Mouse (Mus musculus): Measurements from ENCODE around the gene Gm4894. TPM values are rescaled to one million over a fixed set of nuclear protein-coding genes. Genes with fewer than 3 reads are reported as not detected.

Gene Gm4894
- polyA plus RNA-seq, 1 experiment from 2014 or later: not detected

DNA sequence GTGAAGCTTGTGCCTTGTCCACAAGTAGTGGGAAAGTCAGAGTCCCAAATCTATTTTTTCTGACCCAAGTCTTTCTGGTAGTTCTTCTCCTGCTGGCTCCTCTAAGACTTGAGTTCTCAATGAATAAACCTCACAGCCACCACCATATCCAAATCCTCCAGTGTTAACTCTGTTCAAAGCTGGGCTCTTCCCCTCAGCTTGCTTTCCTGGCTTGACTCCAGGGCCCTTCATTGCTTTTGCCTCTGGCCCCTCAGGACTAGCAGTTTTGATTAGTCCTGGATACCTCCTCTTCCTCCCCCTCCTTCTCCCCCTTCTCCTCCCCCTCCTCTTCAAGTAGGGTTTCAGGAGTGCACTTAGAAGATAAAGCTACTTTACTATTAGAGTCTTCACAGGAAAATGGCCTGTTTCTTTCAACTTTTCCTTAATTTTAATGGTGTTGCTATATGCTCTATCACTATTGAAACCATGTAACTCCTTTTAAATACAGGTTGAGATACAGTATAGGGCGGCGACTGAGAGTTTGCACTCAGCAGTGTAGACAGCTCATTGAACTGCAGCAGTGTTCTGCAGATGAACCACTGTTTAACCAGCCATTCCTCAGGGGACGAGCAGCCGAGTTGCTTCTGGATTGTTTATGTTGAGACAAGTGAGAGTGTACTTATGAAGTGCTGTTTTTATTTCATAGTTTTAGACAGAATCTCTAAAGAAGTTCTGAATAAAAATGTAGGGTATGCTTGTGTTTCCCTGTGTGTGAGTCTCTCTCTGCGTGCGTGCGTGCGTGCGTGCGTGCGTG is 26.4 kb downstream of the Gm4894 start:
- peak; percentile 77 for ATAC-seq (ENCODE audit: borderline replicate concordance, extremely low read depth, low FRiP score, low TSS enrichment)
- peaks cover 17% of the 10 kb centered on the region; the same call in 1 of the 2 replicates for H3K4me1 ChIP-seq

DNA sequence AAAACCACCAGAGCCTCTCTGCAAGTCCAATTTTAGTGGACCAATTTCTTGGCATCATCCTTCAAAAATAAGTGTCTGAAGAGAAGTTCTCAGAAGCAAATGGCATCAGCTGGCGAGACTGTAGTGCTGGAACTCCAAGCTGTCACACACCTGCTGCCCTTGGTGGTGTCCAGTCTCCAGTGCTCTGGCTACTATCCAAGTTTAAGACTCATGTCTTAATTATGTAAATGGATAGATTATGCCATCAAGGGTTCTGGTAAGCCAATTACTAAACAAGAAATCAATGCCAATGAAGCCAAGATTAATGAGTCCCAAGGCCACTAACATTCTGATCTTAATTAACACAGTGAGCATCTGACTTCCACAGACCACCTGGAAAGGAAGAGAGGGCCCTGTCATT is 44.8 kb downstream of the Gm4894 start:
- ATAC-seq (ENCODE audit: borderline replicate concordance, extremely low read depth, low FRiP score, low TSS enrichment): no peak
- WGBS: 56% methylated on average over 1 of the region's 1 CpGs

More for the DNA sequence above, 26.4 kb downstream of the Gm4894 start:
- no peak overlapping the region for H3K9ac ChIP-seq
- H3K36me3 ChIP-seq: no peaks in the 10 kb centered on the region
- no peaks in the 10 kb centered on the region for H3K27me3 ChIP-seq
- no peak overlapping the region for H3K4me2 ChIP-seq
- H3K9me3 ChIP-seq: no peaks in the 10 kb centered on the region
- H3K27ac ChIP-seq: peak overlapping the region; percentile 11; the same call in 1 of the 2 replicates
- WGBS: 35% methylated on average over 11 of the region's 11 CpGs
- H3K4me3 ChIP-seq: no peak overlapping the region

DNA sequence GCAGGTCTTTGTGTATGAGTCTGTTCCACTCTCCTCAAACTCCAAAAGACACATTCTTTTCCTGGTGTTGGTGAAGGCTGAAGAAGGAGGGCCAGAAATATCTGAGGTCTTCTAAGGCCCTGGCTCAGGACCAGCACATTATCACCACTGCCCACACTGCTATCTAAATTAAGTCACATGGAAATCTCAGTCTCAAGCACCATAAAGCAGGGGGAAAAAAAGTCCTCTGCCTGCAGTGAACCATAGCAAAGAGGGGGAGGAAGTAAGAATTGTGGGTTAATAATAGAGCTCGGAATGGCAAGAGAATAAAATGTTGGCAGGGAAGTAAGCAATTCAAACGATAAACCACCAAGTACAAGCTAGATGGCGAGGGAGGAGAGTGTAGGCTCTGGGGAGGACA is 57.2 kb downstream of the Gm4894 start:
- no peak overlapping the region for H3K4me2 ChIP-seq

More for the DNA sequence above, 44.8 kb downstream of the Gm4894 start:
- Histone ChIP-seq H3K36me3 (no peaks in the 10 kb centered on the region), H3K4me3 (no peak overlapping the region), H3K27me3 (no peaks in the 10 kb centered on the region), H3K9me3 (no peaks in the 10 kb centered on the region), H3K4me2 (no peak overlapping the region), H3K4me1 (no peaks in the 10 kb centered on the region), H3K27ac (no peak overlapping the region), H3K9ac (no peak overlapping the region)

DNA sequence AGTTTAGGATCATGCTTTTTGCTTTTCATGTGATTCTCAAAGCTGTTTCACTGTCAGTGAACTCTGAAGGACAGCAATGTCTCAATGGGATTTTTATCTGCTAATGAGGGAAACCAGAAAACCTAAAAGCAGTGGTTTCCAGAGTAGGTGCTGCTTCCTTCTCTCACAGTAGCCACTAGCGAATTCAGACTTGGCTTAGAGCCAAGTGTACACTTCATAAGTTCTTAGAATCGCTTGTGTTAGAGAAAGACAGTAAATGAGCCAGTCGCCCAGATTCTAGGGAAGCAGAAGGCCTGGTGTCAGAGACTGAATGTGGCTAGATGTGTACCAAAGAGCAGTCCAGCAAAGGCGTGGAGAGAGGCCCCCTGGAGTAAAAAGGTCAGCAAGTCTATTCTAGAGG is 60.5 kb downstream of the Gm4894 start:
- no peaks in the 10 kb centered on the region for H3K27me3 ChIP-seq
- no peaks in the 10 kb centered on the region for H3K9me3 ChIP-seq
- H3K27ac ChIP-seq: no peak overlapping the region
- 13% methylated on average over 4 of the region's 4 CpGs for WGBS
- no peak for ATAC-seq (ENCODE audit: borderline replicate concordance, extremely low read depth, low FRiP score, low TSS enrichment)
- no peaks in the 10 kb centered on the region for H3K36me3 ChIP-seq
- no peak overlapping the region for H3K4me3 ChIP-seq
- H3K4me1 ChIP-seq: peaks cover 3% of the 10 kb centered on the region; the same call in 1 of the 2 replicates
- H3K4me2 ChIP-seq: no peak overlapping the region
- no peak overlapping the region for H3K9ac ChIP-seq

More for the DNA sequence above, 57.2 kb downstream of the Gm4894 start:
- Histone ChIP-seq H3K4me3 (no peak overlapping the region), H3K27me3 (no peaks in the 10 kb centered on the region), H3K9me3 (no peaks in the 10 kb centered on the region), H3K4me1 (peaks cover 3% of the 10 kb centered on the region; the same call in 1 of the 2 replicates), H3K27ac (no peak overlapping the region), H3K9ac (no peak overlapping the region), H3K36me3 (no peaks in the 10 kb centered on the region)
- ATAC-seq (ENCODE audit: borderline replicate concordance, extremely low read depth, low FRiP score, low TSS enrichment): no peak
- 38% methylated on average over 3 of the region's 3 CpGs for WGBS

DNA sequence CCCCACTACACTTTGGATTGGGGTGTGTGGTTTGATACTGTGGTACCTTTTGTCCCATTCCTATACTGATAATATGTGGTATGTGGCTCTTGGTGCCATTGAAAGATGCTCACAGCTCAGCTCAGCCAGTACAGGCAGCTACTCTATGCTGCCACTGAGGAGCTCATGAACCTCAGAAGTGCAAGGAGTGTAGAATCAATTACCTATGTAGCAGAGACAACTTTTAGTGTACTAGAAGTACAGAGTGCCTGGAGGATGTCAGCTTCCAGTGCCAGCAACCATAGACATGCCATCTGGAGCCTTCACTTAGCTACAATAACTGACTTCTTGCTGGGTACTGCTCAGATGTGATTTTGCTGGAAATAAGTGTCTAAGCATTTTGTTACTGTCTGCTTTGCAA is 68.3 kb downstream of the Gm4894 start:
- no peak overlapping the region for H3K27ac ChIP-seq
- no peak overlapping the region for H3K4me3 ChIP-seq
- no peak overlapping the region for H3K4me2 ChIP-seq
- H3K9ac ChIP-seq: no peak overlapping the region
- no peaks in the 10 kb centered on the region for H3K36me3 ChIP-seq
- ATAC-seq (ENCODE audit: borderline replicate concordance, extremely low read depth, low FRiP score, low TSS enrichment): no peak
- no peaks in the 10 kb centered on the region for H3K27me3 ChIP-seq
- H3K9me3 ChIP-seq: no peaks in the 10 kb centered on the region
- no peaks in the 10 kb centered on the region for H3K4me1 ChIP-seq

Other genes with a start within 250 kb of the Gm4894 start
- gene Zw10, start 194.9 kb upstream of the Gm4894 start, polyA plus RNA-seq (2015; fragmentation: Nextera tagmentation; extraction: Ambion mirVana): 42.3 and 43.4 TPM in 2 replicates
- gene Tmprss5, start 169.3 kb upstream of the Gm4894 start, polyA plus RNA-seq (2015; fragmentation: Nextera tagmentation; extraction: Ambion mirVana): 0.67 and 0.81 TPM in 2 replicates
- 0.30 and 0.32 TPM in 2 replicates for gene Drd2, start 90.1 kb downstream of the Gm4894 start, polyA plus RNA-seq (2015; fragmentation: Nextera tagmentation; extraction: Ambion mirVana)
- gene Ankk1, start 176.5 kb downstream of the Gm4894 start, polyA plus RNA-seq (2015; fragmentation: Nextera tagmentation; extraction: Ambion mirVana): not detected in 2 replicates
- gene Ttc12, start 235.7 kb downstream of the Gm4894 start, polyA plus RNA-seq (2015; fragmentation: Nextera tagmentation; extraction: Ambion mirVana): 2.6 and 2.8 TPM in 2 replicates